Mouse (Mus musculus): ENCODE data around the gene Elfn2. TPM values are rescaled to one million over a fixed set of nuclear protein-coding genes. Genes with fewer than 3 reads are reported as not detected.
A peak's percentile ranks its signal among the peaks of the same experiment; 100 is the strongest.

The Elfn2 gene
- polyA plus RNA-seq, 1 experiment from 2014 or later, result 0.45 TPM

GRCm38 (mm10) chr15:78749855-78750254 lies 31.3 kb upstream of the Elfn2 start:
- no peak for TF ChIP-seq CTCF (IDR thresholded peaks at IDR 0.05)
- in situ Hi-C loops (cut with MboI; ENCODE audit: low pct_unique_long_range_greater_than_20kb), result no loop called here
- ChIA-PET CTCF (no interaction called here), POLR2A (no interaction called here)
- no peaks in the 10 kb centered on the region for H3K27me3 ChIP-seq
- no peak for ATAC-seq
- DNase-seq (ENCODE audit: low read depth, low spot score), result no peak

DNA sequence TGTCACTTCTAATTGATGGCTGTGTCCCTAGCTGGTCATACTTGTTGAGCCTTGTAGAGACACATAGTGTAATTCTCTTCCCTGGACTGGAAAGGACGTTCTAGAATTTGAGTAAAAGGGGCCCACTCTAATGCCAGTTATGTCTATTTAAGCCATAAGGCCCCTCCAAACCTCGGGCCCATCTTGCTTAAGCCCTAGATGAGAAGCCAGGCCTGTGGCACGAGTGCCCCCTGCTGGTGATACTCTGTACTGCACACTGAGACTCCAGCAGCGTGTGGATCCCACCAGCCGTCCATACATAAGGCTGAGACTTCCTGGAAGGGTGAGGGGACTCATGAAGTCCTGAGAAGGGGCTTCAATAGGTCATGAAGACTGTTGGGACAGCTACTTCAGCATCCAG lies 25.6 kb upstream of the Elfn2 start:
- in situ Hi-C loops (cut with MboI; ENCODE audit: low pct_unique_long_range_greater_than_20kb), result no loop called here
- CTCF ChIA-PET, result interaction anchor here (1.4 to 1.8 kb wide), 4 partner anchors 9 to 121 kb away, joined by 4 to 10 read pairs (median 4); no protein-coding TSS in a partner anchor
- ATAC-seq, result no peak
- no peak for DNase-seq (ENCODE audit: low read depth, low spot score)
- peaks cover 9% of the 10 kb centered on the region for H3K27me3 ChIP-seq
- peak; percentile 94 for TF ChIP-seq CTCF (IDR thresholded peaks at IDR 0.05)
- POLR2A ChIA-PET, result no interaction called here

DNA sequence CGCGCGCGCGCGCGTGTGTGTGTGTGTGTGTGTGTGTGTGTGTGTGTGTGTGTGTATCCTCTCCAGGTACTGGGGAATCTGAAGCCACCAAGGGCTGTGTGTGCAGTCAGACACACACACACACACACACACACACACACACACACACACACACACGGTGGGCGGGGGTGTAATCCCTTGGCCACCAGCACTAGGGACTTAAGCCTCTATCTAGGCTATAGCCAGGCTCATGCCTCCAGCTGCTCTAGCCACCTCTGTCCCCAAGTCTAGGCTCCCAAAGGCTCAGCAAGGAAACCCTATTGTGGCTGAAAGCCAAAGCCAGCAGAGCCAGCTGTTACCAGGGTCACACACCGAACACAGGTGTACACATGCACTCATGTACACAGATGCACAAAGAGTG lies 24.3 kb upstream of the Elfn2 start:
- ATAC-seq (no peak), DNase-seq (ENCODE audit: low read depth, low spot score) (no peak)
- no peak for TF ChIP-seq CTCF (IDR thresholded peaks at IDR 0.05)
- POLR2A ChIA-PET, result interaction anchor here (0.6 kb wide), 1 partner anchor 62 kb away, joined by 5 read pairs; no protein-coding TSS in a partner anchor
- CTCF ChIA-PET, result interaction anchor here (1.4 kb wide), 1 partner anchor 22 kb away, joined by 4 read pairs; no protein-coding TSS in a partner anchor
- H3K27me3 ChIP-seq, result peaks cover 11% of the 10 kb centered on the region
- in situ Hi-C loops (cut with MboI; ENCODE audit: low pct_unique_long_range_greater_than_20kb), result no loop called here

DNA sequence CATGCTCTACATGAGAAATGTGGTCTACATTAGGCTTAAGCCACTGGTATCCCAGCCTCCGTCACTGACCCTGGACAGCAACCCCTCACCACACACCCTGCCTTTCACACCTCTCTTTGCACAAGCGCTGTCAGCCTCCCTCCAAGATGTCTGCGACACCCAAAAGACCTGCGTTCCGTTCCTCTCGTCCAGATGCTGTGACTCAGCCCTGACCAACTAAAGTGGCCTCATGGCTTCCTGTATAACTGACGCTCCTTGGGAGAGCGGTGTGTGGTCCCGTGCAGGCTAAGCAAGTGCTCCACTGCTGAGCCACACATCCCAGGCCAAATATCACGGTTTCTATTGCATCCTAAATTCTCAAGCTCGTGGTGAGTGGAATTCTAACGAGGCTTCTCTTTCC lies 22.1 kb upstream of the Elfn2 start:
- POLR2A ChIA-PET, result no interaction called here
- ATAC-seq, result no peak
- TF ChIP-seq CTCF (IDR thresholded peaks at IDR 0.05), result no peak
- DNase-seq (ENCODE audit: low read depth, low spot score), result no peak
- H3K27me3 ChIP-seq, result peaks cover 21% of the 10 kb centered on the region
- in situ Hi-C loops (cut with MboI; ENCODE audit: low pct_unique_long_range_greater_than_20kb), result no loop called here
- CTCF ChIA-PET, result no interaction called here

DNA sequence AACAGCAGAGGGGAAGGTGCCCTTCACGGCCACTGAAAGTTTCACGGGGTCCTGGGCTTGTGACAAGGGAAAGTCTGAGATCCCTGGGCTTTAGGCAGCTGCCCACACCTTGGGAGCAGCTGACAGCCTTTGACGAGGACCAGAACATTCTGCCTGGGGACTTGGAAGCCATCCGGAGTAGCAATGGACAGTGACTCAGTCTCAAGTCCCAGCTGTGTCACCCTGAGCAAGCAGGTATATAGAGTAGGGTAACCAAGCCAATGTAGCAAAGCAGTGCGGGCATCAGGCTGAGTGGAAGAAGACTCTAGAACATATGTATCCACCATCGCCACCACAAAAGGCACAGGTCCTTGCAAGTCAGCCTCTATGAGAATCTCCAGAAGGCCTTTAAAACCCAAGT lies 18.6 kb upstream of the Elfn2 start:
- no peak for ATAC-seq
- POLR2A ChIA-PET, result no interaction called here
- H3K27me3 ChIP-seq, result peaks cover 33% of the 10 kb centered on the region

GRCm38 (mm10) chr15:78736681-78737100 lies 18.1 kb upstream of the Elfn2 start:
- peaks cover 31% of the 10 kb centered on the region for H3K27me3 ChIP-seq
- TF ChIP-seq CTCF (IDR thresholded peaks at IDR 0.05), result no peak
- ChIA-PET POLR2A (no interaction called here), CTCF (no interaction called here)
- in situ Hi-C loops (cut with MboI; ENCODE audit: low pct_unique_long_range_greater_than_20kb), result no loop called here
- no peak for ATAC-seq
- DNase-seq (ENCODE audit: low read depth, low spot score), result no peak

More for the DNA sequence above, 18.6 kb upstream of the Elfn2 start:
- TF ChIP-seq CTCF (IDR thresholded peaks at IDR 0.05), result no peak
- in situ Hi-C loops (cut with MboI; ENCODE audit: low pct_unique_long_range_greater_than_20kb), result no loop called here
- DNase-seq (ENCODE audit: low read depth, low spot score), result no peak
- CTCF ChIA-PET, result no interaction called here

DNA sequence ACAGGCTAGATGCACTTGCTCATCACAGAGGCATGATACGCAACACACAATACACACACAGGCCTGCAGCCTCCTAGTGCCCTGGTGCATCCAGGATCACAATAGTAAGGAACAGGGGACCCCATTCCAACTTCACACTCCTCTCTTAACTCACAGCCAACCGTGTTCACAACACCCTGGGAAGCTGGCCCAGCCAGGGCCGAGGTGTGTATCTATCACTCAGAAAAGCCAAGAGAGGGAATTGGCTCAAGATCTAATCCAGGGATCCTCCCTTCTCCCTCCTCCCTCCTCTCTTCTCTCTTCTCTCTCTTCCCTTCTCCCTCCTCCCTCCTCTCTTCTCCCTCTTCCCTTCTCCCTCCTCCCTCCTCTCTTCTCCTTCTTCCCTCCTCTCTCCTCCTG lies 17.6 kb upstream of the Elfn2 start:
- ATAC-seq (no peak), DNase-seq (ENCODE audit: low read depth, low spot score) (no peak)
- in situ Hi-C loops (cut with MboI; ENCODE audit: low pct_unique_long_range_greater_than_20kb), result no loop called here
- peaks cover 36% of the 10 kb centered on the region for H3K27me3 ChIP-seq
- ChIA-PET CTCF (no interaction called here), POLR2A (no interaction called here)
- TF ChIP-seq CTCF (IDR thresholded peaks at IDR 0.05), result no peak

- ATAC-seq (no peak), DNase-seq (ENCODE audit: low read depth, low spot score) (no peak)
- in situ Hi-C loops (cut with MboI; ENCODE audit: low pct_unique_long_range_greater_than_20kb), result no loop called here
- TF ChIP-seq CTCF (IDR thresholded peaks at IDR 0.05), result no peak
- H3K27me3 ChIP-seq, result peaks cover 37% of the 10 kb centered on the region
- POLR2A ChIA-PET, result no interaction called here
- CTCF ChIA-PET, result interaction anchor here (1.5 kb wide), 1 partner anchor 113 kb away, joined by 3 read pairs; no protein-coding TSS in a partner anchor
These were observed 17.0 kb upstream of the Elfn2 start for GRCm38 (mm10) chr15:78735431-78736180.

- TF ChIP-seq CTCF (IDR thresholded peaks at IDR 0.05), result no peak
- in situ Hi-C loops (cut with MboI; ENCODE audit: low pct_unique_long_range_greater_than_20kb), result no loop called here
- POLR2A ChIA-PET, result no interaction called here
- no peak for ATAC-seq
- peaks cover 36% of the 10 kb centered on the region for H3K27me3 ChIP-seq
- DNase-seq (ENCODE audit: low read depth, low spot score), result no peak
- CTCF ChIA-PET, result no interaction called here
These were observed 13.3 kb upstream of the Elfn2 start for GRCm38 (mm10) chr15:78731830-78732229.

GRCm38 (mm10) chr15:78730315-78731049 lies 11.9 kb upstream of the Elfn2 start:
- peaks cover 46% of the 10 kb centered on the region for H3K27me3 ChIP-seq
- POLR2A ChIA-PET, result no interaction called here
- DNase-seq (ENCODE audit: low read depth, low spot score), result no peak
- TF ChIP-seq CTCF (IDR thresholded peaks at IDR 0.05), result no peak
- CTCF ChIA-PET, result no interaction called here
- no peak for ATAC-seq
- in situ Hi-C loops (cut with MboI; ENCODE audit: low pct_unique_long_range_greater_than_20kb), result no loop called here

DNA sequence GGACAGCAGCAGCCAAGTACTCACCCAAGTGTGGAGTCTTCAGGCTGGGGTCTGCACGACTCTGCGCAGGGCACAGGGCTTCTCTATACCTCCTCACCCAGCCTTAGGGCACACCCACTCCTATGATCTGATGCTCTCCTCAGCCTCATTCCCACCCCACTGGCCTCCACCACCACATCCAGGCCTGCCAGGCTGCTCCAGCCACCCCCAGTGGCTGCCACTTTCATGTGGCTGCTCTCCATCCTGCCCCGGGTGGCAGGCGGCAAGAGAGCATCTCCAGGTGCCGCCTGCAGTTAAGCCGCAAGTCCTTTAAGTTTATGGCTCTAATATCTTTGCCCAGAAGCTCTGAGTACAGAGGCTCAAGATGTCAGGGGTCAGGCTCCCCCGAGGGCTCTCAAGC lies 8.1 kb upstream of the Elfn2 start:
- TF ChIP-seq CTCF (IDR thresholded peaks at IDR 0.05), result no peak
- DNase-seq (ENCODE audit: low read depth, low spot score) (no peak), ATAC-seq (no peak)
- ChIA-PET CTCF (no interaction called here), POLR2A (no interaction called here)
- in situ Hi-C loops (cut with MboI; ENCODE audit: low pct_unique_long_range_greater_than_20kb), result no loop called here
- H3K27me3 ChIP-seq, result peaks cover 55% of the 10 kb centered on the region
